Mouse (Mus musculus) embryonic facial prominence, embryonic 12.5 days (tissue): Measurements from ENCODE around the gene Rab38. TPM values are rescaled to one million over a fixed set of nuclear protein-coding genes. Genes with fewer than 3 reads are reported as not detected.

Source experiments
- ATAC-seq: fragments of 200-750 bp; cut with Nextera tagmentation; 2 replicates; pipeline ENCODE4 v1.8.0; 2017; ENCODE audit not compliant: insufficient number of reproducible peaks, insufficient read depth, low FRiP score, low TSS enrichment
- H3K27ac ChIP-seq: fragments of 300-500 bp; sonication (generic); 2 replicates; pipeline ENCODE4 v1.5.1; 2016; ENCODE audit warnings: mild to moderate bottlenecking
- H3K27me3 ChIP-seq: fragments of 300-500 bp; sonication (generic); 2 replicates; pipeline ENCODE4 v1.6.1; 2016; ENCODE audit warnings: mild to moderate bottlenecking, moderate library complexity
- H3K36me3 ChIP-seq: fragments of 300-500 bp; sonication (generic); 2 replicates; pipeline ENCODE4 v1.6.1; 2016; ENCODE audit warnings: mild to moderate bottlenecking
- H3K4me1 ChIP-seq: fragments of 300-500 bp; sonication (generic); 2 replicates; pipeline ENCODE4 v1.6.1; 2016
- H3K4me2 ChIP-seq: fragments of 300-500 bp; sonication (generic); replicated peaks from 2 replicates; pipeline ENCODE4 v1.6.1; 2016; ENCODE audit warnings: mild to moderate bottlenecking, moderate library complexity
- H3K4me3 ChIP-seq: fragments of 300-500 bp; sonication (generic); 2 replicates; pipeline ENCODE4 v1.5.1; 2016; ENCODE audit warnings: mild to moderate bottlenecking
- H3K9ac ChIP-seq: fragments of 300-500 bp; sonication (generic); 2 replicates; pipeline ENCODE4 v1.6.1; 2016; ENCODE audit warnings: mild to moderate bottlenecking, moderate library complexity
- H3K9me3 ChIP-seq: fragments of 300-500 bp; sonication (generic); 2 replicates; pipeline ENCODE4 v1.6.1; 2016; ENCODE audit warnings: mild to moderate bottlenecking, moderate library complexity
- WGBS: fragments of 180-500 bp; shearing (Covaris S2); methylation state at CpG from one replicate; pipeline ENCODE4 v1.1.7; 2016; 5-methylcytosine and 5-hydroxymethylcytosine counted together
- polyA plus RNA-seq: library from polyadenylated mRNA; unstranded; fragments of >200 nt; fragmentation: Nextera tagmentation; extraction: Ambion mirVana; gene quantifications from 2 replicates; pipeline ENCODE4 v1.2.1, GENCODE M21; 2016

Gene Rab38
- polyA plus RNA-seq, 1 experiment from 2014 or later = 10.6 TPM

DNA sequence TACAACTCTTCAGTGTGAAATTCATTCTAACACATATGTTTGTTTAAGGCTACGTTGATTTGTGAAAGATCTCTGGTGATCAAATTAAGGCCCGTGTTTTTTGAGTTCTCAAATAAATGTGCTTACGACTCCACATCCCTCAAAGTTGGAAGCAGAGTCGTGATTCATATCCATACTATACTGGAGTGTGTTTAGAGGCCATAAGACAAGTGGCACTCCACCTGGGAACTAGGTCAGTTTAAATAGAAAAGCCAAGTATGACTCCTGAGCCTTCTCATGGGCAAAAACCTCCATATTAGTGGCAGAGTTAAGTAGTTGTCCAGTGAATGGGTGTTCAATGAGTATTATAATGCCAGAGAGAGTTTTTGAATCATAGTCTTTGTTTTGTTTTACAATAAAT is 13.4 kb downstream of the Rab38 start:
- 80% methylated on average over 4 of the region's 4 CpGs for WGBS
- no peaks in the 10 kb centered on the region for H3K4me1 ChIP-seq
- no peaks in the 10 kb centered on the region for H3K9me3 ChIP-seq
- no peaks in the 10 kb centered on the region for H3K27me3 ChIP-seq
- no peak overlapping the region for H3K4me3 ChIP-seq
- H3K4me2 ChIP-seq = no peak overlapping the region
- no peak overlapping the region for H3K27ac ChIP-seq
- no peak overlapping the region for H3K9ac ChIP-seq
- H3K36me3 ChIP-seq = no peaks in the 10 kb centered on the region
- ATAC-seq = no peak

DNA sequence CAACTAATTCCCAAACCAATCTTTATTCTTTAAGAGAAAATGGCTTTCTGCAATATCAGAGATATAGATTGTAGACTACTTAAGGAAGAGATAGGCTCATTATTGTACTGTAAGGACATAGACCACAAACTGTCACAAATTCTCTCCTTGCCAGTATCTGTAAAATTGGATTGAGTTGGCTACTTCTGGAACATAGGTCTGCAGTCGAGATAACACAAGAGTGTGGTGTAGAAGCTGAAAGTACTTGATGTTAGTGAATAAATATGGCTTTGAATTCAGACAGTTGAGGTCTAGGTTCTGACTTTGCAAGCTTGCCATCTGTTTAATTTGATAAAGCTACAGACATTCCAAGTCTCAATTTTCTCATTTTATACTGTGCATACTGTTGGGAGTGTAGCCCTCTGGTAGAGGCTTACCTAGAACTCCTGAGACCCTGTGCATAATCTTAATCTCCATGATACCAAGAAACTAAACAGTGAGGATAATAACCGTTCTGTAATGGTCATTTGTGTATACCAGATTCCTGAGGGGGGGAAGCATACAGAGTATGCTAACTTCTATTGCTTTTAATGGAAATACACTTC is 15.3 kb downstream of the Rab38 start:
- H3K9ac ChIP-seq = no peak overlapping the region
- H3K4me1 ChIP-seq = no peaks in the 10 kb centered on the region
- H3K36me3 ChIP-seq = no peaks in the 10 kb centered on the region
- no peak for ATAC-seq
- 77% methylated on average over 2 of the region's 2 CpGs for WGBS
- no peak overlapping the region for H3K27ac ChIP-seq
- H3K4me3 ChIP-seq = no peak overlapping the region
- H3K4me2 ChIP-seq = no peak overlapping the region
- H3K27me3 ChIP-seq = no peaks in the 10 kb centered on the region
- no peaks in the 10 kb centered on the region for H3K9me3 ChIP-seq

DNA sequence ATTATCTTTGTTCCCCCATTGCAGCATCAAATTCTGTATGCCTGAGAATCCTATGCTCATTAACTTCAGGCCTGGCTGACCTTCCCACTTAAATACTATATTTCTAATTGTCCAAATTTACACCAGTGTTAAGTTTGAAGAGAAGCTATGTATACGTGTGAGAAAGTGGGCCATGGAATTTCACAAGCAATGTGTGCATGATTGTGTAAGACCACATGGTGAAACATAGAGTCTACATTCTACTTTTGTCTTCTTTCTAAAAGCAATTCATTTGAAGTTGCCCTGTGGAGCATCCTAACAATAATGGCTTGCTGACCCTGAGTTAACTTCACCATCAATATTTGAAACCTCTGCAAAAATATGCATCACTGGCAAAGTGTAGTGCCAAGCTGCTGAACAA is 23.2 kb downstream of the Rab38 start:
- no peaks in the 10 kb centered on the region for H3K4me1 ChIP-seq
- no peaks in the 10 kb centered on the region for H3K9me3 ChIP-seq
- no peak overlapping the region for H3K4me3 ChIP-seq
- no peak overlapping the region for H3K9ac ChIP-seq
- WGBS = 71% methylated on average over 1 of the region's 1 CpGs
- no peaks in the 10 kb centered on the region for H3K27me3 ChIP-seq
- no peak overlapping the region for H3K27ac ChIP-seq
- ATAC-seq = no peak
- H3K36me3 ChIP-seq = no peaks in the 10 kb centered on the region
- H3K4me2 ChIP-seq = no peak overlapping the region

DNA sequence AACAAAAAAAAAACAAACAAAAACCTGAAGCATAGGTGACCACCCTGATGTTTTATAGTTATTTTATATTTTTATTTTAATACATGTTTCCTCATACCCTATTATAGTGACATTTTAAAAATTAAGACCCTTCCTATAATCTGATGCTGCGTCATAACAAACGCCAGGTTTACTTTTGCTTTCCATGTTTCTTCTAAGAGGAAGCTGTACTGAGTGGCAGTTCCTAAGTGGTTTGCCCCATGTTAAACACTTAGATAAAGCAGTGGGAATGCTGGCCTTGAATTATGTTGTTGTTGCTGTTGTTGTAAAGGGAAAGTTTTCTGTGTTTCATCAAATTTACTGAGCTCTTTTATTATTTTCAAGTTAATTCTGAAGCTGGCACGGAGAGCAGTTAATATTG is 27.8 kb downstream of the Rab38 start:
- Histone ChIP-seq H3K9ac (no peak overlapping the region), H3K27ac (no peak overlapping the region), H3K27me3 (no peaks in the 10 kb centered on the region), H3K9me3 (no peaks in the 10 kb centered on the region), H3K4me2 (no peak overlapping the region), H3K36me3 (no peaks in the 10 kb centered on the region), H3K4me1 (no peaks in the 10 kb centered on the region), H3K4me3 (no peak overlapping the region)
- ATAC-seq = no peak
- 86% methylated on average over 3 of the region's 3 CpGs for WGBS

DNA sequence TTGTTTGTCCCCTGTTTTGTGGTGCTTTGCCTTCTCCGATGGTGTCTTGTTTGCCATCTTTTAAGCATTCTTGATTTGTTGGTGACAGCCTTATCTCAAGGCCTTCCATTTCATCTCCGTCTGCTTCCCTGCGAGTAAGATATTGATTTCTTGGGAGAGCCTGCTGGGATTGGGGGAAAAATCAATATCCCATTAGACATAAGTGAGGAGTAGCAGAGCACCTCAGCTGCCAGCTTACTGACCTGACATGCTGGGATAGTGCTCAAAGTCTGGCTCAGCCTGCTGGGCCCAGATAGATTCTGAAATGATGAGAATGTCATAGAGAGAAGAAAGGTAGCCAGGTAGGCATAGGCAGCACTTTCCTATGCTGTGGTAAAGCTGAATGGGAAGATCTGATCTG is 37.7 kb downstream of the Rab38 start:
- WGBS = 85% methylated on average over 3 of the region's 3 CpGs
- Histone ChIP-seq H3K9me3 (no peaks in the 10 kb centered on the region), H3K36me3 (no peaks in the 10 kb centered on the region), H3K4me1 (no peaks in the 10 kb centered on the region), H3K27ac (no peak overlapping the region), H3K4me2 (no peak overlapping the region), H3K27me3 (no peaks in the 10 kb centered on the region), H3K4me3 (no peak overlapping the region), H3K9ac (no peak overlapping the region)
- no peak for ATAC-seq

DNA sequence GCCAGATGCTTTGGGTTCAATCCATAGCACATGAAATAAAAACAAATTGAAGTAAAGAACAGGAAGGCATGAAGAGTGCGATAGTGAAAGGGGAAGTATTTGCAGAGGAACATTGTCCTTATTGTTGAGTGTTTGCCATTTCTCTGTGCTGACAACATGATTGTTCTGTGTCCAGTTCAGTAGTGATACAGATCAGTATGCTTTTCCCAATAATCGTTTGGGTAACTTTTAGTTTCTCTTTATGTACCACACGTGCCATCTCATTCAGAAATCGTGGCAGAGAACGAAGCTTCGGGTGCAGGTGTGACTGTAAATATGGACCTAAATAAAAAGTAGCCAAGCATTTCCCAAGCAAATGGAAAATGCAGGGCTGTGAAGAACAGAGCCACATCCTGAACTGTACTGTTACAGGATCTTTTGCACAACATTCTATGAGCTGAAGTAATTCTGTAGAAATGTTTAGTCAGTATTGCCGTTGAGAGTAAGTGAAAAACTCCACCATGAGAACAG is 52.1 kb downstream of the Rab38 start:
- no peaks in the 10 kb centered on the region for H3K4me1 ChIP-seq
- ATAC-seq = no peak
- H3K4me3 ChIP-seq = no peak overlapping the region
- H3K9me3 ChIP-seq = no peaks in the 10 kb centered on the region
- H3K27me3 ChIP-seq = no peaks in the 10 kb centered on the region
- H3K36me3 ChIP-seq = no peaks in the 10 kb centered on the region
- no peak overlapping the region for H3K4me2 ChIP-seq
- no peak overlapping the region for H3K27ac ChIP-seq
- 87% methylated on average over 7 of the region's 7 CpGs for WGBS
- H3K9ac ChIP-seq = no peak overlapping the region

DNA sequence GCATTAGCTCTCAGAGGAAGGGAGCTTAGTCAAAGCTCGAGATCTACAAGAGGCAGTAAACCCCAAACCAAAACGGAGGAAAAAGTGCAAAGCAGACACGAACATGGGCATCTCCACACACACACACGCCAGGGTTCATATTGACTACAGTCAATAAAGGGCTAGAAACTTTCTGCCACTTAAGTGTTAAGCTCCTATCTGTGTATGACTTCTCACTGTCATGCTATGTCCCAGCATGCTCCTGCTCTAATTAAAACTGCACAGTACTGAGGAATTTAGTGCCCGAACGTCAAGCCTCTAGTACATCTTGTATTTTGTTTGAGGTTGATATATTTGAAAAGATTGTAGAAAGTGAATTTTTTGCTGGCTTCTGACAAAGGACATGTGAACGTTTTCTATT is 52.6 kb downstream of the Rab38 start:
- Histone ChIP-seq H3K36me3 (no peaks in the 10 kb centered on the region), H3K4me2 (no peak overlapping the region), H3K27ac (no peak overlapping the region), H3K9ac (no peak overlapping the region), H3K9me3 (no peaks in the 10 kb centered on the region), H3K4me3 (no peak overlapping the region), H3K4me1 (no peaks in the 10 kb centered on the region), H3K27me3 (no peaks in the 10 kb centered on the region)
- 71% methylated on average over 7 of the region's 7 CpGs for WGBS
- ATAC-seq = no peak

DNA sequence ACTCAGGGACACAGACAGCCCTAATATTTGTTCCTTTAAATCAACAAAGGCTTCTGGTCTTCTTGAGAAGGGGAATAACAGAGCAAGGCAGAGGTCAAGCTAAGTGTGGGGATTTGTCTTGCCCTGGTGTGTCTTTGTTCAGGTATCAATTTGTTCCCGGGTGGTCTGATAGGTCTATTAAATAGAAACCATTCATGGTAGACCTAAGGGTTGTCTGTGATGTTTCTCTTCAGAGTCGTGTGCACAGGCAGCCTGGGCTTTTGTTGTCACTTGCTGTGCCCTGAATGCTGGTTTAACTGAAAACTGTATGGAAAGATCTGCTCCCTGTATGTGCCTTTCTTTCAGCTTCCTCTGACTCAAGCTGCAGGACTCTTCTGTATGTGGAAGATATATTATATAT is 60.9 kb downstream of the Rab38 start:
- no peak overlapping the region for H3K27ac ChIP-seq
- no peak overlapping the region for H3K4me3 ChIP-seq
- no peaks in the 10 kb centered on the region for H3K9me3 ChIP-seq
- 32% methylated on average over 2 of the region's 2 CpGs for WGBS
- H3K9ac ChIP-seq = no peak overlapping the region
- no peaks in the 10 kb centered on the region for H3K4me1 ChIP-seq
- H3K27me3 ChIP-seq = no peaks in the 10 kb centered on the region
- no peaks in the 10 kb centered on the region for H3K36me3 ChIP-seq
- ATAC-seq = no peak
- H3K4me2 ChIP-seq = no peak overlapping the region

DNA sequence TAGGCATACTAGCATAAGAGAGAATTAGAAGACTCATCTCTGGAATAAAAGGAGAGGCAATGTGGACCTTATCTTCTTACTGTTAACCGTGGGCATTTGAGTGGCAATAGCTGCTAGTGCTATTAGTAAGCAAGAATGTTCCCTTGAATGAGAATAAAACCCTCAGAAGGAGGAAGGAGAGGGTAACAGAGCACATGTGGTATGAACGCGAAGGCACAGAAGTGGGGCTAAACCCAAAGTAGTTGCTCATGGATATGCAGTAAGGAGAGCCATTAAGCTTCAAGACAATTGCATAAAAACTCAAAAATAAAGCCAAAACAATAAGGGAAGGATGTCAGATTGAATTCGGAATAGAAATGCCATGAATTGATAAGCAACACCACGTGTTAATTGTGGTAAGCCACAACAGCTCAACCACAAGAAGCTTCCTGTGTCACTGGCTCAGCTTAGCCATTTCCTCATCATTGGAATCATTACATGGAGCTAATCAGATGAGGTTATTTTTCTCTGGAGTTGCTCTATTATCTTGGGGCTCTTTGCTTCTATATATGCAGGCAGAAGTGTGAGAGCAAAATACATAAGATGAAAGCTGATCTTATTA is 72.2 kb downstream of the Rab38 start:
- WGBS = 86% methylated on average over 5 of the region's 5 CpGs
- Histone ChIP-seq H3K4me3 (no peak overlapping the region), H3K9ac (no peak overlapping the region), H3K36me3 (no peaks in the 10 kb centered on the region), H3K27me3 (no peaks in the 10 kb centered on the region), H3K9me3 (no peaks in the 10 kb centered on the region), H3K4me2 (no peak overlapping the region), H3K4me1 (no peaks in the 10 kb centered on the region), H3K27ac (no peak overlapping the region)
- ATAC-seq = no peak

DNA sequence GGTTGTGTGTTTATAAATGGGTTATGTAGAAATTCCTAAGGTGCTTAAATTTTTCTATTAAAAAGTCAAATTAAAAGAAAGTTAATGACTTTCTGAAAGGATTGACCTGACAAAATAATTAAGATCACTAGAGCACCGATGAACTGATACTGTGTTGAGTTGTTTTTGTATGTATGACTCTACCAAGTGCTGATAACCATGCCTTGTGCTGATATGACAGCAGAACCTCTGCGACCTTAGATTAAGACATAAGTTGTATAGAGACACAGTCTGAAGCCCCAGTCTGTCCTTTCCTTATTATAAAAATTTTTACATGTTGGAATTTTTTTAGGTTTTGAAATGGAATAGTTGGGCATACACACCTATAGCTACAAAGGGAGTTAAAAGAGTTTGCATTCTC is 79.7 kb downstream of the Rab38 start:
- 90% methylated on average over 2 of the region's 2 CpGs for whole genome bisulfite sequencing
- Histone ChIP-seq H3K9ac (no peak overlapping the region), H3K9me3 (no peaks in the 10 kb centered on the region), H3K27me3 (no peaks in the 10 kb centered on the region), H3K4me1 (no peaks in the 10 kb centered on the region), H3K4me3 (no peak overlapping the region), H3K4me2 (no peak overlapping the region), H3K36me3 (no peaks in the 10 kb centered on the region), H3K27ac (no peak overlapping the region)
- no peak for ATAC-seq

DNA sequence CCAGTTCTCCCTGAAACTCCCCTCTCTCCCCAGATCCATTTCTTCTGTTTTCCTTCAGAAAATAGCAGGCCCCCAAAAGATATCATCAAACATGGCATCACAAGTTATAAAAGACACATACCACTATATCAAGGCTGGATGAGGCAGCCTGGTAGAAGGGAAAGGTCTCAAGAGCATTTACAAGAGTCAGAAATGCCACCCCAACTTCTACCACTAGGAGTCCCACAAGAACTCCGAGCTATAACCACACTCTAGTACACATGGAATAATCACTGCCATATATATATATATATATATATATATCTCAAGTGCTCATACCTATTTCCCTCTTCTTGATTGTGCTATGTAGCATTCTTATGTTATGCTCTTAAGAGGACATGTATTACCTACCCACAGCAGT is 92.4 kb downstream of the Rab38 start:
- no peak overlapping the region for H3K4me3 ChIP-seq
- no peaks in the 10 kb centered on the region for H3K9me3 ChIP-seq
- no peaks in the 10 kb centered on the region for H3K4me1 ChIP-seq
- no peak overlapping the region for H3K9ac ChIP-seq
- WGBS = 58% methylated on average over 1 of the region's 1 CpGs
- H3K4me2 ChIP-seq = no peak overlapping the region
- no peak overlapping the region for H3K27ac ChIP-seq
- no peak for ATAC-seq
- H3K36me3 ChIP-seq = no peaks in the 10 kb centered on the region
- no peaks in the 10 kb centered on the region for H3K27me3 ChIP-seq

DNA sequence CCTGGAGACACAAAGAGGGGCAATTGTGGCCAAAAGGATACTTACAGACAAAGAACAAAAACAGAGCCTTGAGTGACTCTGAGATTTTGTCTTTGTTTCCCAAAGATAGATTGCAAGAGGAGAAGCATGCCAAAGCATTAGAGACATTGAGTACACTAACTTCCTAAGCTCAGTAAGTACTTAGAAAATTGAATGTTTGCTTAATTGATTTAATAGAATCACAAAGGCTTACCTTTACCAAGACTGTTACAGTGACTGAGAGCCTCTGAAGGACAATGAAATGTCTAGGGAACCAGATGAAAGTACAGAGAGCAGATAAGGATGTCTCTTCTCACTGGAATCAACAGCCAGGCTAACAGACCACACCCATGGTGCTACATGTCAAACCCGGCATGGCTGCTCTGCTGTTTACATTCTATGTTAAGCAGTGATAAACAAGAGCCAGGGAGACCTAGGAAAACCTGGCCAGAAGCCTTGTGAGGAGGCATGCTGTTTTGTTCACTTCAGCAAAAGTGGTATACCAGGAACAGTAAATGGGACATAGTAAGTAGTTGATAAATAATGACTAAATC is 97.1 kb downstream of the Rab38 start:
- no peaks in the 10 kb centered on the region for H3K9me3 ChIP-seq
- 64% methylated on average over 1 of the region's 1 CpGs for WGBS
- no peak overlapping the region for H3K4me3 ChIP-seq
- no peak for ATAC-seq
- H3K4me2 ChIP-seq = no peak overlapping the region
- H3K36me3 ChIP-seq = no peaks in the 10 kb centered on the region
- H3K4me1 ChIP-seq = no peaks in the 10 kb centered on the region
- H3K27me3 ChIP-seq = no peaks in the 10 kb centered on the region
- no peak overlapping the region for H3K27ac ChIP-seq
- no peak overlapping the region for H3K9ac ChIP-seq
